Mouse (Mus musculus) ES-E14 (cell line): ENCODE data around the gene S100a10. TPM values are rescaled to one million over a fixed set of nuclear protein-coding genes. Genes with fewer than 3 reads are reported as not detected.

Source experiments
- DNase-seq: peaks from one replicate; pipeline ENCODE4 v3.0.0-alpha.2; 2013; ENCODE audit warnings: low read depth, low spot score
- H3K27ac ChIP-seq: 2 replicates; pipeline ENCODE4 v1.5.1; 2012; ENCODE audit warnings: low read depth, mild to moderate bottlenecking, low read length, moderate library complexity, mixed read lengths; ENCODE audit not compliant: poor library complexity, insufficient read depth, severe bottlenecking
- H3K36me3 ChIP-seq: 2 replicates; pipeline ENCODE4 v1.6.1; 2012; ENCODE audit warnings: mild to moderate bottlenecking, low read length, moderate library complexity, mixed read lengths; ENCODE audit not compliant: control insufficient read depth, poor library complexity, insufficient read depth, severe bottlenecking
- H3K4me1 ChIP-seq, 2 experiments: fragments of 150-350 bp in 1 of 2; sonication (generic) in 1 of 2; 2 replicates each; pipeline ENCODE4 v1.6.1; 2012; ENCODE audit warnings: low read length in 2 of 2, mild to moderate bottlenecking in 1 of 2, mixed read lengths in 1 of 2; ENCODE audit not compliant: control insufficient read depth in 2 of 2, insufficient read depth in 2 of 2, poor library complexity in 1 of 2
- H3K4me3 ChIP-seq, 2 experiments: fragments of 150-350 bp in 1 of 2; sonication (generic) in 1 of 2; 2 replicates each; pipeline ENCODE4 v1.5.1; 2012; ENCODE audit warnings: low read length in 2 of 2, low read depth in 1 of 2, mild to moderate bottlenecking in 1 of 2, mixed read lengths in 1 of 2; ENCODE audit not compliant: insufficient read depth in 1 of 2, poor library complexity in 1 of 2, severe bottlenecking in 1 of 2
- H3K9ac ChIP-seq: 2 replicates; pipeline ENCODE4 v1.6.1; 2012; ENCODE audit warnings: low read depth, mild to moderate bottlenecking, low read length, mixed read lengths; ENCODE audit not compliant: poor library complexity, insufficient read depth, severe bottlenecking
- H3K9me3 ChIP-seq: fragments of 150-350 bp; sonication (generic); 2 replicates; pipeline ENCODE4 v1.6.1; 2012; ENCODE audit warnings: low read depth, mild to moderate bottlenecking, low read length; ENCODE audit not compliant: control insufficient read depth, insufficient read depth
- CHD2 ChIP-seq: IDR thresholded peaks from 2 replicates; pipeline ENCODE4 v1.6.1; 2014; ENCODE audit warnings: mild to moderate bottlenecking, low read depth, low read length, inconsistent platforms
- HCFC1 ChIP-seq: IDR thresholded peaks from 2 replicates; pipeline ENCODE4 v1.6.1; 2012; ENCODE audit warnings: low read length, inconsistent platforms, borderline replicate concordance; ENCODE audit not compliant: insufficient read depth
- MAFK ChIP-seq: IDR thresholded peaks from 2 replicates; pipeline ENCODE4 v1.6.1; 2014; ENCODE audit warnings: mild to moderate bottlenecking, low read depth, low read length, inconsistent platforms; ENCODE audit not compliant: insufficient read depth
- ZC3H11A ChIP-seq: IDR thresholded peaks from 2 replicates; pipeline ENCODE4 v1.6.1; 2012; ENCODE audit warnings: low read depth, mild to moderate bottlenecking, inconsistent platforms, low read length, borderline replicate concordance
- ZNF384 ChIP-seq: IDR thresholded peaks from 2 replicates; pipeline ENCODE4 v1.6.1; 2012; ENCODE audit warnings: low read depth, low read length, inconsistent platforms
- in situ Hi-C, 2 experiments: fragments of 600-800 bp; cut with MboI; formaldehyde crosslinking; loops; one replicate each; pipeline ENCODE4 v1.15.1; 2025; ENCODE audit warnings: low sequenced_read_pairs in 2 of 2, inconsistent platforms in 1 of 2; ENCODE audit not compliant: unreplicated experiment in 2 of 2
- total RNA-seq: library from RNA; depleted of rRNA; stranded (reverse); fragments of 300-350 nt; gene quantifications from 2 replicates; pipeline ENCODE4 v1.2.3, GENCODE M21; 2012; rRNA removed

The S100a10 gene
- total RNA-seq, result 152 and 388 TPM in 2 replicates

- in situ Hi-C loops, result no loop called here
- H3K36me3 ChIP-seq, result no peaks in the 10 kb centered on the region; the same call in 1 of the 2 replicates
- H3K9ac ChIP-seq, result peak within 1 kb of the TSS; percentile 65
- no peak for DNase-seq
- peak within 1 kb of the TSS; percentile 65 to 75 for H3K4me3 ChIP-seq
- peaks cover 7 to 18% of the 10 kb centered on the region in 2 experiments for H3K4me1 ChIP-seq
- peak within 1 kb of the TSS; percentile 30; the same call in 1 of the 2 replicates for H3K27ac ChIP-seq
- TF ChIP-seq MAFK (no peak), HCFC1 (no peak), ZC3H11A (no peak), CHD2 (no peak), ZNF384 (no peak)
- no peaks in the 10 kb centered on the region for H3K9me3 ChIP-seq
Observed at GRCm38 (mm10) chr3:93554981-93555877, at the start of gene S100a10. Gene S100a10, plus strand, starts transcription at chr3:93555080.

- peak; percentile 97 for TF ChIP-seq MAFK
- TF ChIP-seq CHD2, result no peak
- TF ChIP-seq ZNF384, result peak; percentile 84
- TF ChIP-seq ZC3H11A, result no peak
- no peak for TF ChIP-seq HCFC1
- in situ Hi-C loops, result no loop called here
- Histone ChIP-seq H3K36me3 (no peaks in the 10 kb centered on the region), H3K4me3 (peak overlapping the region; percentile 40 to 51; a peak in 3 of 4 replicates), H3K9ac (no peak overlapping the region), H3K4me1 (peaks cover 1 to 8% of the 10 kb centered on the region in 2 experiments; a peak in 1 of 4 replicates), H3K9me3 (no peaks in the 10 kb centered on the region), H3K27ac (peak overlapping the region; percentile 12; the same call in 1 of the 2 replicates)
- peak; percentile 36 for DNase-seq
Observed at GRCm38 (mm10) chr3:93505960-93506863, 48.7 kb upstream of the S100a10 start.

- Histone ChIP-seq H3K4me1 (peaks cover 1 to 8% of the 10 kb centered on the region in 2 experiments; a peak in 1 of 4 replicates), H3K9ac (no peak overlapping the region), H3K36me3 (no peaks in the 10 kb centered on the region), H3K27ac (no peak overlapping the region), H3K9me3 (no peaks in the 10 kb centered on the region), H3K4me3 (no peak overlapping the region)
- in situ Hi-C loops, result no loop called here
- no peak for DNase-seq
- TF ChIP-seq HCFC1 (no peak), MAFK (no peak), ZC3H11A (no peak), CHD2 (no peak), ZNF384 (no peak)
Observed at GRCm38 (mm10) chr3:93506881-93507325, 48.0 kb upstream of the S100a10 start.

GRCm38 (mm10) chr3:93509301-93509700 is 45.6 kb upstream of the S100a10 start:
- in situ Hi-C loops, result no loop called here
- DNase-seq, result no peak
- no peaks in the 10 kb centered on the region for H3K36me3 ChIP-seq
- H3K4me3 ChIP-seq, result no peak overlapping the region
- H3K27ac ChIP-seq, result no peak overlapping the region
- no peaks in the 10 kb centered on the region for H3K9me3 ChIP-seq
- no peak for TF ChIP-seq HCFC1
- no peak for TF ChIP-seq ZC3H11A
- no peak for TF ChIP-seq ZNF384
- TF ChIP-seq CHD2, result no peak
- no peak for TF ChIP-seq MAFK
- no peak overlapping the region for H3K9ac ChIP-seq
- peaks cover 1 to 8% of the 10 kb centered on the region in 2 experiments; a peak in 1 of 4 replicates for H3K4me1 ChIP-seq
